Mouse (Mus musculus) left cerebral cortex, adult 2 months (tissue): ENCODE results near the gene Dmbx1. TPM values are rescaled to one million over a fixed set of nuclear protein-coding genes. Genes with fewer than 3 reads are reported as not detected.

ENCODE experiments used
- DNase-seq, 2 experiments: peaks; one replicate each; pipeline ENCODE4 v3.0.0; 2021 to 2022; ENCODE audit warnings: low spot score in 2 of 2, mixed read lengths in 1 of 2; ENCODE audit errors: extremely low spot score in 1 of 2
- H3K27ac ChIP-seq: fragments of 200-600 bp; 2 replicates; pipeline ENCODE4 v1.8.1; 2022
- H3K4me3 ChIP-seq: fragments of 200-600 bp; 2 replicates; pipeline ENCODE4 v1.8.1; 2022
- CTCF ChIP-seq: fragments of 200-600 bp; IDR thresholded peaks from 2 replicates; pipeline ENCODE4 v1.8.1; 2022; ENCODE audit warnings: antibody characterized with exemption, mild to moderate bottlenecking, moderate library complexity
- intact Hi-C: fragments of 180-260 bp; cut with DNase I; formaldehyde crosslinking; loops from one replicate; pipeline ENCODE4 v1.15.1; 2025
- total RNA-seq, 2 experiments: library from RNA; stranded (reverse); gene quantifications; 2 replicates each; pipeline ENCODE4 v1.2.3; 2021

Gene Dmbx1
- total RNA-seq, 2 experiments from 2014 or later: not detected

GRCm38 (mm10) chr4:115937061-115937976 is 2.4 kb downstream of the Dmbx1 start:
- Histone ChIP-seq H3K27ac (no peak overlapping the region), H3K4me3 (no peak overlapping the region)
- no peak for DNase-seq
- intact Hi-C loops: loop anchor here (5.0 kb wide), 2 partner anchors 875 to 1035 kb away; no protein-coding TSS in a partner anchor
- TF ChIP-seq CTCF: no peak

- Histone ChIP-seq H3K4me3 (no peak overlapping the region), H3K27ac (no peak overlapping the region)
- no peak for DNase-seq
- no peak for TF ChIP-seq CTCF
- intact Hi-C loops: loop anchor here (5.0 kb wide), 2 partner anchors 874 to 1034 kb away; no protein-coding TSS in a partner anchor
These were observed 3.1 kb downstream of the Dmbx1 start for GRCm38 (mm10) chr4:115936646-115937045.

- no peak overlapping the region for H3K4me3 ChIP-seq
- H3K27ac ChIP-seq: no peak overlapping the region
- no peak for DNase-seq
- intact Hi-C loops: loop anchor here (5.0 kb wide), 2 partner anchors 874 to 1034 kb away; no protein-coding TSS in a partner anchor
- no peak for TF ChIP-seq CTCF
These were observed 3.7 kb downstream of the Dmbx1 start for GRCm38 (mm10) chr4:115935835-115936581.

- TF ChIP-seq CTCF: no peak
- no peak overlapping the region for H3K27ac ChIP-seq
- no peak for DNase-seq
- H3K4me3 ChIP-seq: no peak overlapping the region
- intact Hi-C loops: no loop called here
These were observed 8.1 kb downstream of the Dmbx1 start for GRCm38 (mm10) chr4:115931556-115932088.

GRCm38 (mm10) chr4:115927637-115928036 is 12.1 kb downstream of the Dmbx1 start:
- TF ChIP-seq CTCF: no peak
- no peak overlapping the region for H3K4me3 ChIP-seq
- no peak overlapping the region for H3K27ac ChIP-seq
- intact Hi-C loops: no loop called here
- DNase-seq: no peak

GRCm38 (mm10) chr4:115923262-115923880 is 16.4 kb downstream of the Dmbx1 start:
- intact Hi-C loops: no loop called here
- Histone ChIP-seq H3K4me3 (no peak overlapping the region), H3K27ac (no peak overlapping the region)
- TF ChIP-seq CTCF: no peak
- no peak for DNase-seq

- DNase-seq: no peak
- intact Hi-C loops: no loop called here
- no peak for TF ChIP-seq CTCF
- Histone ChIP-seq H3K27ac (no peak overlapping the region), H3K4me3 (no peak overlapping the region)
These were observed 17.0 kb downstream of the Dmbx1 start for GRCm38 (mm10) chr4:115922688-115923087.

GRCm38 (mm10) chr4:115919911-115920310 is 19.8 kb downstream of the Dmbx1 start:
- no peak for TF ChIP-seq CTCF
- no peak overlapping the region for H3K27ac ChIP-seq
- H3K4me3 ChIP-seq: no peak overlapping the region
- intact Hi-C loops: no loop called here
- DNase-seq: no peak

GRCm38 (mm10) chr4:115911586-115911985 is 28.1 kb downstream of the Dmbx1 start:
- no peak for DNase-seq
- no peak overlapping the region for H3K27ac ChIP-seq
- no peak for TF ChIP-seq CTCF
- intact Hi-C loops: no loop called here
- H3K4me3 ChIP-seq: no peak overlapping the region

GRCm38 (mm10) chr4:115908641-115909040 is 31.1 kb downstream of the Dmbx1 start:
- no peak for DNase-seq
- no peak overlapping the region for H3K4me3 ChIP-seq
- H3K27ac ChIP-seq: no peak overlapping the region
- no peak for TF ChIP-seq CTCF
- intact Hi-C loops: loop anchor here (10.0 kb wide), 1 partner anchor 156 kb away; no protein-coding TSS in a partner anchor

- intact Hi-C loops: loop anchor here (10.0 kb wide), 1 partner anchor 157 kb away; no protein-coding TSS in a partner anchor
- no peak for DNase-seq
- Histone ChIP-seq H3K4me3 (no peak overlapping the region), H3K27ac (no peak overlapping the region)
- no peak for TF ChIP-seq CTCF
These were observed 31.7 kb downstream of the Dmbx1 start for GRCm38 (mm10) chr4:115907994-115908393.

GRCm38 (mm10) chr4:115906791-115907190 is 32.9 kb downstream of the Dmbx1 start:
- DNase-seq: no peak
- H3K27ac ChIP-seq: no peak overlapping the region
- intact Hi-C loops: loop anchor here (10.0 kb wide), 1 partner anchor 158 kb away; no protein-coding TSS in a partner anchor
- TF ChIP-seq CTCF: no peak
- no peak overlapping the region for H3K4me3 ChIP-seq
